Mouse (Mus musculus): ENCODE results near the gene Smco3. TPM values are rescaled to one million over a fixed set of nuclear protein-coding genes. Genes with fewer than 3 reads are reported as not detected.

The Smco3 gene
- total and polyA plus RNA-seq, 2 experiments, result not detected

GRCm38 (mm10) chr6:136809077-136809476, 26.2 kb downstream of the Smco3 start:
- H3K4me1 ChIP-seq (ENCODE audit: control insufficient read depth, insufficient read depth, low read length), result peaks cover 11% of the 10 kb centered on the region
- DNase-seq (ENCODE audit: extremely low read depth, low read depth, low spot score), result peak; percentile 72
- WGBS, result 11% methylated on average over 14 of the region's 14 CpGs
- no peaks in the 10 kb centered on the region for H3K27me3 ChIP-seq (ENCODE audit: control insufficient read depth, insufficient read depth, low read length)
- peak overlapping the region; percentile 87 for H3K4me3 ChIP-seq (ENCODE audit: insufficient read depth, low read depth, low read length)
- H3K27ac ChIP-seq (replicated peaks; ENCODE audit: insufficient read depth, low read depth, low read length), result peak overlapping the region; percentile 69; the same call in 1 of the 2 replicates
- H3K79me2 ChIP-seq (ENCODE audit: control insufficient read depth, insufficient read depth, low read length), result no peaks in the 10 kb centered on the region; the same call in 1 of the 2 replicates
- TF ChIP-seq POLR2A (IDR thresholded peaks at IDR 0.05; ENCODE audit: extremely low read depth, insufficient read depth, low read length), result no peak
- TF ChIP-seq CTCF (IDR thresholded peaks at IDR 0.05; ENCODE audit: low read depth, low read length), result no peak
- peaks cover 6% of the 10 kb centered on the region; the same call in 1 of the 2 replicates for H3K36me3 ChIP-seq (ENCODE audit: control insufficient read depth, insufficient read depth, low read length)
- peak overlapping the region; percentile 88 for H3K9ac ChIP-seq (ENCODE audit: low read depth, low read length)

GRCm38 (mm10) chr6:136808631-136809046, 26.6 kb downstream of the Smco3 start:
- no peaks in the 10 kb centered on the region for H3K27me3 ChIP-seq (ENCODE audit: control insufficient read depth, insufficient read depth, low read length)
- peaks cover 2% of the 10 kb centered on the region; the same call in 1 of the 2 replicates for H3K36me3 ChIP-seq (ENCODE audit: control insufficient read depth, insufficient read depth, low read length)
- WGBS, result under 1% methylated on average over 28 of the region's 28 CpGs
- H3K4me1 ChIP-seq (ENCODE audit: control insufficient read depth, insufficient read depth, low read length), result peaks cover 11% of the 10 kb centered on the region
- peak overlapping the region; percentile 69 for H3K27ac ChIP-seq (replicated peaks; ENCODE audit: insufficient read depth, low read depth, low read length)
- H3K79me2 ChIP-seq (ENCODE audit: control insufficient read depth, insufficient read depth, low read length), result no peaks in the 10 kb centered on the region; the same call in 1 of the 2 replicates
- H3K4me3 ChIP-seq (ENCODE audit: insufficient read depth, low read depth, low read length), result peak overlapping the region; percentile 87
- peak overlapping the region; percentile 88 for H3K9ac ChIP-seq (ENCODE audit: low read depth, low read length)
- DNase-seq (ENCODE audit: extremely low read depth, low read depth, low spot score), result peak; percentile 31
- TF ChIP-seq CTCF (IDR thresholded peaks at IDR 0.05; ENCODE audit: low read depth, low read length) (no peak), POLR2A (IDR thresholded peaks at IDR 0.05; ENCODE audit: extremely low read depth, insufficient read depth, low read length) (0 out of 2 replicates have a peak, but pooled peaks have one; percentile 12)

GRCm38 (mm10) chr6:136808014-136808417, 27.2 kb downstream of the Smco3 start, which contains the start of gene H2afj:
Gene H2afj (plus strand): TSS chr6:136808244.
- Histone ChIP-seq H3K36me3 (ENCODE audit: control insufficient read depth, insufficient read depth, low read length) (no peaks in the 10 kb centered on the region), H3K9ac (ENCODE audit: low read depth, low read length) (peak within 1 kb of the TSS; percentile 88), H3K79me2 (ENCODE audit: control insufficient read depth, insufficient read depth, low read length) (no peaks in the 10 kb centered on the region; the same call in 1 of the 2 replicates), H3K27me3 (ENCODE audit: control insufficient read depth, insufficient read depth, low read length) (no peaks in the 10 kb centered on the region), H3K4me3 (ENCODE audit: insufficient read depth, low read depth, low read length) (peak within 1 kb of the TSS; percentile 87), H3K4me1 (ENCODE audit: control insufficient read depth, insufficient read depth, low read length) (peaks cover 14% of the 10 kb centered on the region), H3K27ac (replicated peaks; ENCODE audit: insufficient read depth, low read depth, low read length) (peak within 1 kb of the TSS; percentile 73)
- WGBS, result under 1% methylated on average over 34 of the region's 34 CpGs
- DNase-seq (ENCODE audit: extremely low read depth, low read depth, low spot score), result peak; percentile 91
- TF ChIP-seq POLR2A (IDR thresholded peaks at IDR 0.05; ENCODE audit: extremely low read depth, insufficient read depth, low read length) (peak; percentile 76; the same call in 1 of the 2 replicates), CTCF (IDR thresholded peaks at IDR 0.05; ENCODE audit: low read depth, low read length) (no peak)

- Histone ChIP-seq H3K27me3 (ENCODE audit: control insufficient read depth, insufficient read depth, low read length) (no peaks in the 10 kb centered on the region), H3K9ac (ENCODE audit: low read depth, low read length) (peak overlapping the region; percentile 54), H3K36me3 (ENCODE audit: control insufficient read depth, insufficient read depth, low read length) (no peaks in the 10 kb centered on the region), H3K79me2 (ENCODE audit: control insufficient read depth, insufficient read depth, low read length) (no peaks in the 10 kb centered on the region; the same call in 1 of the 2 replicates), H3K4me1 (ENCODE audit: control insufficient read depth, insufficient read depth, low read length) (peaks cover 14% of the 10 kb centered on the region), H3K27ac (replicated peaks; ENCODE audit: insufficient read depth, low read depth, low read length) (peak overlapping the region; percentile 73), H3K4me3 (ENCODE audit: insufficient read depth, low read depth, low read length) (peak overlapping the region; percentile 34)
- WGBS, result 55% methylated on average over 18 of the region's 18 CpGs
- DNase-seq (ENCODE audit: extremely low read depth, low read depth, low spot score), result no peak
- no peak for TF ChIP-seq CTCF (IDR thresholded peaks at IDR 0.05; ENCODE audit: low read depth, low read length)
Measured at GRCm38 (mm10) chr6:136807395-136808013, 27.7 kb downstream of the Smco3 start.

GRCm38 (mm10) chr6:136806819-136807218, 28.4 kb downstream of the Smco3 start:
- Histone ChIP-seq H3K9ac (ENCODE audit: low read depth, low read length) (no peak overlapping the region), H3K27me3 (ENCODE audit: control insufficient read depth, insufficient read depth, low read length) (no peaks in the 10 kb centered on the region), H3K27ac (replicated peaks; ENCODE audit: insufficient read depth, low read depth, low read length) (no peak overlapping the region), H3K4me1 (ENCODE audit: control insufficient read depth, insufficient read depth, low read length) (peaks cover 14% of the 10 kb centered on the region), H3K79me2 (ENCODE audit: control insufficient read depth, insufficient read depth, low read length) (no peaks in the 10 kb centered on the region; the same call in 1 of the 2 replicates), H3K4me3 (ENCODE audit: insufficient read depth, low read depth, low read length) (no peak overlapping the region), H3K36me3 (ENCODE audit: control insufficient read depth, insufficient read depth, low read length) (no peaks in the 10 kb centered on the region)
- 95% methylated on average over 5 of the region's 5 CpGs for WGBS
- TF ChIP-seq POLR2A (IDR thresholded peaks at IDR 0.05; ENCODE audit: extremely low read depth, insufficient read depth, low read length) (no peak), CTCF (IDR thresholded peaks at IDR 0.05; ENCODE audit: low read depth, low read length) (no peak)
- DNase-seq (ENCODE audit: extremely low read depth, low read depth, low spot score), result no peak

GRCm38 (mm10) chr6:136805409-136805775, 29.9 kb downstream of the Smco3 start:
- no peak overlapping the region for H3K4me3 ChIP-seq (ENCODE audit: insufficient read depth, low read depth, low read length)
- H3K27me3 ChIP-seq (ENCODE audit: control insufficient read depth, insufficient read depth, low read length), result no peaks in the 10 kb centered on the region
- H3K79me2 ChIP-seq (ENCODE audit: control insufficient read depth, insufficient read depth, low read length), result no peaks in the 10 kb centered on the region; the same call in 1 of the 2 replicates
- no peak for DNase-seq (ENCODE audit: extremely low read depth, low read depth, low spot score)
- H3K36me3 ChIP-seq (ENCODE audit: control insufficient read depth, insufficient read depth, low read length), result no peaks in the 10 kb centered on the region
- H3K9ac ChIP-seq (ENCODE audit: low read depth, low read length), result no peak overlapping the region
- TF ChIP-seq CTCF (IDR thresholded peaks at IDR 0.05; ENCODE audit: low read depth, low read length) (no peak), POLR2A (IDR thresholded peaks at IDR 0.05; ENCODE audit: extremely low read depth, insufficient read depth, low read length) (no peak)
- H3K27ac ChIP-seq (replicated peaks; ENCODE audit: insufficient read depth, low read depth, low read length), result no peak overlapping the region
- WGBS, result 75% methylated on average over 1 of the region's 1 CpGs
- H3K4me1 ChIP-seq (ENCODE audit: control insufficient read depth, insufficient read depth, low read length), result peaks cover 14% of the 10 kb centered on the region
